Mouse (Mus musculus): ENCODE measurements around the gene Psmd7. TPM values are rescaled to one million over a fixed set of nuclear protein-coding genes. Genes with fewer than 3 reads are reported as not detected.
A peak's percentile ranks its signal among the peaks of the same experiment; 100 is the strongest.

The Psmd7 gene
- polyA plus RNA-seq, 1 experiment from 2014 or later, result 399 TPM

- Histone ChIP-seq H3K27ac (peak overlapping the region; percentile 86), H3K9me3 (replicated peaks) (no peaks in the 10 kb centered on the region), H3K4me3 (no peak overlapping the region), H3K27me3 (ENCODE audit: low read depth, poor library complexity, severe bottlenecking) (no peaks in the 10 kb centered on the region), H3K4me1 (peaks cover 21% of the 10 kb centered on the region), H3K36me3 (peaks cover 65% of the 10 kb centered on the region)
- no peak for DNase-seq (ENCODE audit: low spot score)
- 91% methylated on average over 11 of the region's 11 CpGs for WGBS
Measured at GRCm38 (mm10) chr8:107543714-107544113, 44.5 kb downstream of the Psmd7 start.

DNA sequence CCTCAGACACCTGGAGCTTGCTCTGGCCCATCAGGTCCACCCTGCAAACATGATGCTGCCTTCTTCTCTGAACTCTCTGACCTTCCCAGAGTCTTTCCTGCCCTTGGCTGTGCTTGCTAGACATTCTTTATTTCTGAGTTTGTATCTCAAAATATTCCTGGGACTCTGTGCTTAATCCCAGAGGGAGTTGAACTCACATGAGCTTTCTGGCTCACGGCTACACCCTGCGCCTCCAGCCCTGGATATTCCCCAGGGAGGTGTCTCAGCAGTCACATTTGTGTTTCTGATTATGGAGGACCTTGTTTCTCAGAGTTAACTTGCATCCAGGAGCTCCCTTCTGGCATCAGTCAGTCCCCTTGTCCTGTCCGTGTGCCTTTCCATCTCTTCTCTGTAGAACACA is 46.1 kb downstream of the Psmd7 start:
- no peak overlapping the region for H3K4me3 ChIP-seq
- peaks cover 57% of the 10 kb centered on the region for H3K36me3 ChIP-seq
- no peak overlapping the region for H3K27ac ChIP-seq
- H3K4me1 ChIP-seq, result peaks cover 21% of the 10 kb centered on the region
- DNase-seq (ENCODE audit: low spot score), result no peak
- no peaks in the 10 kb centered on the region for H3K27me3 ChIP-seq (ENCODE audit: low read depth, poor library complexity, severe bottlenecking)
- H3K9me3 ChIP-seq (replicated peaks), result no peaks in the 10 kb centered on the region
- 96% methylated on average over 3 of the region's 3 CpGs for WGBS

GRCm38 (mm10) chr8:107541369-107541768 is 46.9 kb downstream of the Psmd7 start:
- WGBS, result 88% methylated on average over 4 of the region's 4 CpGs
- H3K9me3 ChIP-seq (replicated peaks), result no peaks in the 10 kb centered on the region
- no peak for DNase-seq (ENCODE audit: low spot score)
- peaks cover 53% of the 10 kb centered on the region for H3K36me3 ChIP-seq
- peaks cover 14% of the 10 kb centered on the region for H3K4me1 ChIP-seq
- H3K4me3 ChIP-seq, result no peak overlapping the region
- H3K27me3 ChIP-seq (ENCODE audit: low read depth, poor library complexity, severe bottlenecking), result no peaks in the 10 kb centered on the region
- H3K27ac ChIP-seq, result no peak overlapping the region

DNA sequence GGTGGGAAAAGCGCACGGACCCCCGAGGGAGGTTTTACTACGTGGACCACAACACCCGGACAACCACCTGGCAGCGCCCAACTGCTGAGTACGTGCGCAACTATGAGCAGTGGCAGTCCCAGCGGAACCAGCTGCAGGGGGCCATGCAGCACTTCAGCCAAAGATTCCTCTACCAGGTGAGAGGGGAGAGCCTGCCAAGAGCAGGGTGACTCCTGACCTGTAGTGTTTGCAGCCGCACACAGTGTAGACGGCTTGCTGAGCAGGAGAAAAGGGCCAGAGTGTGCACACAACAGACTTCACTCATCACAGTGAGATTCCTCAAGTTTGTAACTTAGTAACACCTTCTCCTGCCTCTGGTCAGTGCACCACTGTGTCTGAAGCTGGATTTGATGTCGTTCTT is 47.6 kb downstream of the Psmd7 start:
- H3K4me3 ChIP-seq, result no peak overlapping the region
- H3K36me3 ChIP-seq, result peaks cover 53% of the 10 kb centered on the region
- no peaks in the 10 kb centered on the region for H3K9me3 ChIP-seq (replicated peaks)
- peaks cover 14% of the 10 kb centered on the region for H3K4me1 ChIP-seq
- no peak for DNase-seq (ENCODE audit: low spot score)
- H3K27me3 ChIP-seq (ENCODE audit: low read depth, poor library complexity, severe bottlenecking), result no peaks in the 10 kb centered on the region
- WGBS, result 93% methylated on average over 12 of the region's 12 CpGs
- H3K27ac ChIP-seq, result 0 out of 2 replicates have a peak overlapping the region, but pooled peaks have one; percentile 3

DNA sequence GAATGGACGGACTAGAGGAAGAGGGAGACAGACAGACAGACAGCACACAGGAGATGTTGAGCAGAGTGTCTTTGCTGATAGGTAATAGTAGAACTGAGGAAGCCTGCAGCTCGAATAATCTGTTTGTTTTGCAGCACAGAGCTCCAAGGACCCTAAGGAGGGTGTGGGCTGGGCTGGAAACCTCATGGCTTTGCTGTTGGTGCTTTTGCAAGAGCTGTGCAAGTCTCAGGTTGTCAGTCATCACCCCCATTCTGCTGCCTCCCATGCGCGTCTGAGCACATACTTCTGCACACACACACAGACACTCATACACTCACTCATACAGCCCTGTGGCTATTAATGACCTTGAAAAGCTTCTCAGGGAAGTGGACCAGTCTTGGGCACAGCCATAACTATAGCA is 50.8 kb downstream of the Psmd7 start:
- 87% methylated on average over 4 of the region's 4 CpGs for WGBS
- peaks cover 59% of the 10 kb centered on the region for H3K36me3 ChIP-seq
- DNase-seq (ENCODE audit: low spot score), result no peak

More for the DNA sequence above, 50.8 kb downstream of the Psmd7 start:
- no peaks in the 10 kb centered on the region for H3K9me3 ChIP-seq (replicated peaks)
- no peak overlapping the region for H3K27ac ChIP-seq
- no peaks in the 10 kb centered on the region for H3K4me1 ChIP-seq
- H3K27me3 ChIP-seq (ENCODE audit: low read depth, poor library complexity, severe bottlenecking), result no peaks in the 10 kb centered on the region
- no peak overlapping the region for H3K4me3 ChIP-seq

MicroRNAs within 50 kb of the gene (microRNA counts, 519-probe panel; counts per million panel counts)
- microRNA mmu-miR-140, result 4,298 counts per million, percentile 81 among the panel's probes with 10 or more counts

Small RNA genes lying within 50 kb of the gene (microRNA-seq; reads per million reads assigned to microRNA genes)
- gene Mir140, result 2,076 reads per million, percentile 84 among the genes with 10 or more reads in this experiment

Other genes starting within 250 kb of the Psmd7 start
- gene Nqo1, start 185.3 kb downstream of the Psmd7 start, polyA plus RNA-seq (2016; fragmentation: Nextera tagmentation; extraction: Ambion mirVana), result 12.6 and 20.4 TPM in 2 replicates
- 110 and 113 TPM in 2 replicates for gene Nob1, start 163.4 kb downstream of the Psmd7 start, polyA plus RNA-seq (2016; fragmentation: Nextera tagmentation; extraction: Ambion mirVana)
- gene Wwp2, start 152.1 kb downstream of the Psmd7 start, polyA plus RNA-seq (2016; fragmentation: Nextera tagmentation; extraction: Ambion mirVana), result 55.9 and 116 TPM in 2 replicates